Mouse (Mus musculus): ENCODE measurements around the gene Clec1b. TPM values are rescaled to one million over a fixed set of nuclear protein-coding genes. Genes with fewer than 3 reads are reported as not detected.
A peak's percentile ranks its signal among the peaks of the same experiment; 100 is the strongest.

Clec1b gene
- polyA plus RNA-seq (2014; fragmentation: Nextera tagmentation; extraction: Ambion mirVana), result 12.5 and 12.9 TPM in 2 replicates

GRCm38 (mm10) chr6:129396997-129397396 is at the start of gene Clec1b:
Clec1b (plus strand) TSS chr6:129397297.
- H3K27ac ChIP-seq (ENCODE audit: low read depth, low read length), result no peak within 1 kb of the TSS

GRCm38 (mm10) chr6:129349524-129350352 is 47.4 kb upstream of the Clec1b start:
- Histone ChIP-seq H3K4me2 (replicated peaks; ENCODE audit: low read depth, low read length) (no peak overlapping the region), H3K4me3 (ENCODE audit: low read depth, low read length) (no peak overlapping the region), H3K4me1 (replicated peaks; ENCODE audit: control insufficient read depth, insufficient read depth, low read length) (no peaks in the 10 kb centered on the region), H3K9ac (ENCODE audit: low read depth, low read length) (no peak overlapping the region), H3K27me3 (ENCODE audit: control insufficient read depth, insufficient read depth, low read length) (no peaks in the 10 kb centered on the region), H3K36me3 (ENCODE audit: control insufficient read depth, insufficient read depth, low read length) (no peaks in the 10 kb centered on the region), H3K9me3 (ENCODE audit: control insufficient read depth, low read length) (no peaks in the 10 kb centered on the region), H3K27ac (ENCODE audit: low read depth, low read length) (no peak overlapping the region)
- DNase-seq (ENCODE audit: low spot score) (no peak), ATAC-seq (ENCODE audit: low FRiP score) (no peak)
- WGBS, result 61% methylated on average over 4 of the region's 4 CpGs

More at GRCm38 (mm10) chr6:129396997-129397396, at the start of gene Clec1b:
- ATAC-seq (ENCODE audit: low FRiP score) (no peak), DNase-seq (ENCODE audit: low spot score) (no peak)
- Histone ChIP-seq H3K27me3 (ENCODE audit: control insufficient read depth, insufficient read depth, low read length) (no peaks in the 10 kb centered on the region), H3K36me3 (ENCODE audit: control insufficient read depth, insufficient read depth, low read length) (no peaks in the 10 kb centered on the region), H3K4me1 (replicated peaks; ENCODE audit: control insufficient read depth, insufficient read depth, low read length) (no peaks in the 10 kb centered on the region), H3K9ac (ENCODE audit: low read depth, low read length) (no peak within 1 kb of the TSS), H3K9me3 (ENCODE audit: control insufficient read depth, low read length) (no peaks in the 10 kb centered on the region), H3K4me2 (replicated peaks; ENCODE audit: low read depth, low read length) (no peak within 1 kb of the TSS), H3K4me3 (ENCODE audit: low read depth, low read length) (no peak within 1 kb of the TSS)
- WGBS, result 87% methylated on average over 8 of the region's 8 CpGs

- WGBS, result 98% methylated on average over 3 of the region's 3 CpGs
- no peak overlapping the region for H3K27ac ChIP-seq (ENCODE audit: low read depth, low read length)
- H3K4me2 ChIP-seq (replicated peaks; ENCODE audit: low read depth, low read length), result no peak overlapping the region
- ATAC-seq (ENCODE audit: low FRiP score), result no peak
- H3K4me3 ChIP-seq (ENCODE audit: low read depth, low read length), result no peak overlapping the region
- H3K4me1 ChIP-seq (replicated peaks; ENCODE audit: control insufficient read depth, insufficient read depth, low read length), result no peaks in the 10 kb centered on the region
- H3K36me3 ChIP-seq (ENCODE audit: control insufficient read depth, insufficient read depth, low read length), result no peaks in the 10 kb centered on the region
- DNase-seq (ENCODE audit: low spot score), result no peak
- no peak overlapping the region for H3K9ac ChIP-seq (ENCODE audit: low read depth, low read length)
- no peaks in the 10 kb centered on the region for H3K27me3 ChIP-seq (ENCODE audit: control insufficient read depth, insufficient read depth, low read length)
- H3K9me3 ChIP-seq (ENCODE audit: control insufficient read depth, low read length), result no peaks in the 10 kb centered on the region
These were observed 46.0 kb upstream of the Clec1b start for GRCm38 (mm10) chr6:129351091-129351490.

- WGBS, result 88% methylated on average over 2 of the region's 2 CpGs
- ATAC-seq (ENCODE audit: low FRiP score) (no peak), DNase-seq (ENCODE audit: low spot score) (no peak)
- Histone ChIP-seq H3K36me3 (ENCODE audit: control insufficient read depth, insufficient read depth, low read length) (no peaks in the 10 kb centered on the region), H3K4me1 (replicated peaks; ENCODE audit: control insufficient read depth, insufficient read depth, low read length) (no peaks in the 10 kb centered on the region), H3K9ac (ENCODE audit: low read depth, low read length) (no peak overlapping the region), H3K4me2 (replicated peaks; ENCODE audit: low read depth, low read length) (no peak overlapping the region), H3K27ac (ENCODE audit: low read depth, low read length) (no peak overlapping the region), H3K9me3 (ENCODE audit: control insufficient read depth, low read length) (no peaks in the 10 kb centered on the region), H3K4me3 (ENCODE audit: low read depth, low read length) (no peak overlapping the region), H3K27me3 (ENCODE audit: control insufficient read depth, insufficient read depth, low read length) (no peaks in the 10 kb centered on the region)
These were observed 41.3 kb upstream of the Clec1b start for GRCm38 (mm10) chr6:129355774-129356173.

- no peak for DNase-seq (ENCODE audit: low spot score)
These were observed 40.7 kb upstream of the Clec1b start for GRCm38 (mm10) chr6:129356430-129356829.

GRCm38 (mm10) chr6:129359515-129359914 is 37.6 kb upstream of the Clec1b start:
- Histone ChIP-seq H3K4me1 (replicated peaks; ENCODE audit: control insufficient read depth, insufficient read depth, low read length) (no peaks in the 10 kb centered on the region), H3K36me3 (ENCODE audit: control insufficient read depth, insufficient read depth, low read length) (no peaks in the 10 kb centered on the region), H3K4me2 (replicated peaks; ENCODE audit: low read depth, low read length) (no peak overlapping the region), H3K27ac (ENCODE audit: low read depth, low read length) (no peak overlapping the region), H3K4me3 (ENCODE audit: low read depth, low read length) (no peak overlapping the region), H3K27me3 (ENCODE audit: control insufficient read depth, insufficient read depth, low read length) (no peaks in the 10 kb centered on the region), H3K9me3 (ENCODE audit: control insufficient read depth, low read length) (no peaks in the 10 kb centered on the region), H3K9ac (ENCODE audit: low read depth, low read length) (no peak overlapping the region)
- 89% methylated on average over 2 of the region's 2 CpGs for WGBS
- ATAC-seq (ENCODE audit: low FRiP score), result no peak
- DNase-seq (ENCODE audit: low spot score), result no peak

More at GRCm38 (mm10) chr6:129356430-129356829, 40.7 kb upstream of the Clec1b start:
- Histone ChIP-seq H3K9ac (ENCODE audit: low read depth, low read length) (no peak overlapping the region), H3K9me3 (ENCODE audit: control insufficient read depth, low read length) (no peaks in the 10 kb centered on the region), H3K27ac (ENCODE audit: low read depth, low read length) (no peak overlapping the region), H3K27me3 (ENCODE audit: control insufficient read depth, insufficient read depth, low read length) (no peaks in the 10 kb centered on the region), H3K4me1 (replicated peaks; ENCODE audit: control insufficient read depth, insufficient read depth, low read length) (no peaks in the 10 kb centered on the region), H3K4me3 (ENCODE audit: low read depth, low read length) (no peak overlapping the region), H3K36me3 (ENCODE audit: control insufficient read depth, insufficient read depth, low read length) (no peaks in the 10 kb centered on the region), H3K4me2 (replicated peaks; ENCODE audit: low read depth, low read length) (no peak overlapping the region)
- no peak for ATAC-seq (ENCODE audit: low FRiP score)

GRCm38 (mm10) chr6:129363942-129364341 is 33.2 kb upstream of the Clec1b start:
- ATAC-seq (ENCODE audit: low FRiP score) (no peak), DNase-seq (ENCODE audit: low spot score) (no peak)
- H3K4me2 ChIP-seq (replicated peaks; ENCODE audit: low read depth, low read length), result no peak overlapping the region
- WGBS, result 15% methylated on average over 1 of the region's 1 CpGs
- H3K27me3 ChIP-seq (ENCODE audit: control insufficient read depth, insufficient read depth, low read length), result no peaks in the 10 kb centered on the region
- no peak overlapping the region for H3K27ac ChIP-seq (ENCODE audit: low read depth, low read length)
- no peaks in the 10 kb centered on the region for H3K36me3 ChIP-seq (ENCODE audit: control insufficient read depth, insufficient read depth, low read length)
- no peaks in the 10 kb centered on the region for H3K4me1 ChIP-seq (replicated peaks; ENCODE audit: control insufficient read depth, insufficient read depth, low read length)
- no peak overlapping the region for H3K4me3 ChIP-seq (ENCODE audit: low read depth, low read length)
- H3K9me3 ChIP-seq (ENCODE audit: control insufficient read depth, low read length), result no peaks in the 10 kb centered on the region
- H3K9ac ChIP-seq (ENCODE audit: low read depth, low read length), result no peak overlapping the region

GRCm38 (mm10) chr6:129365959-129366359 is 31.1 kb upstream of the Clec1b start:
- Histone ChIP-seq H3K9me3 (ENCODE audit: control insufficient read depth, low read length) (no peaks in the 10 kb centered on the region), H3K27ac (ENCODE audit: low read depth, low read length) (no peak overlapping the region), H3K27me3 (ENCODE audit: control insufficient read depth, insufficient read depth, low read length) (no peaks in the 10 kb centered on the region), H3K4me1 (replicated peaks; ENCODE audit: control insufficient read depth, insufficient read depth, low read length) (no peaks in the 10 kb centered on the region), H3K36me3 (ENCODE audit: control insufficient read depth, insufficient read depth, low read length) (no peaks in the 10 kb centered on the region), H3K4me3 (ENCODE audit: low read depth, low read length) (no peak overlapping the region), H3K4me2 (replicated peaks; ENCODE audit: low read depth, low read length) (no peak overlapping the region), H3K9ac (ENCODE audit: low read depth, low read length) (no peak overlapping the region)
- 25% methylated on average over 6 of the region's 6 CpGs for WGBS
- DNase-seq (ENCODE audit: low spot score) (peak; percentile 75), ATAC-seq (ENCODE audit: low FRiP score) (peak; percentile 68)
